Mouse (Mus musculus): ENCODE data around the gene Ptpa.

DNA sequence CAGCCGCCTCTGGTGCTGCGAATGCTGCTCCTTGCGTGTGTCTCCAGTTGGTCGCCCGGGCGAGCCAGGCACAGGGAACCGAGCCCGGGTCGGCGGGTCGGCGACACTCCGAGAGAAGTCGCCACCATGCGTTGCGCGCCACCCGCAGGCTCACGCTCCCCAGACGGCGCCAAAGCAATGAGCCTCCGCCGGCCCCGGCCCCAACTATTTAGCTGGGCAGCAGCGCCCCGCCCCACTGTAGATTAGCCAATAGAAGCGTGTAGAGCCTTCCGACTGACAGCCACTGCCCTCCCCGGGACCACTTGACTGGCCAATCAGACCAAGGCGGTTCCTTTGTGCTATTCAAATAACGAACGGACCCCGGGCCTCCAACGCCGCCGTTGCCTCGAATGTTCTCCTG lies 58.2 kb downstream of the Ptpa start, which contains the start of gene Ier5l:
- TF ChIP-seq CTCF (conservative IDR thresholded peaks at IDR 0.05; ENCODE audit: insufficient read depth, insufficient read length, low read depth, low read length) (no peak), POLR2A (IDR thresholded peaks at IDR 0.05; ENCODE audit: low read depth, low read length) (peak; percentile 98)
